Mouse (Mus musculus) kidney, adult 2 months (tissue): ENCODE measurements around the gene Fam160a1. TPM values are rescaled to one million over a fixed set of nuclear protein-coding genes. Genes with fewer than 3 reads are reported as not detected.

Experiments used
- DNase-seq: peaks from one replicate; pipeline ENCODE4 v3.0.0; 2021
- H3K27ac ChIP-seq: fragments of 200-500 bp; 2 replicates; pipeline ENCODE4 v1.5.1; 2012; ENCODE audit warnings: low read depth, low read length, control low read depth, inconsistent platforms; ENCODE audit not compliant: insufficient read depth
- H3K27me3 ChIP-seq: fragments of 200-500 bp; replicated peaks from 2 replicates; pipeline ENCODE4 v1.6.1; 2012; ENCODE audit warnings: mild to moderate bottlenecking, moderate library complexity, low read length, inconsistent platforms; ENCODE audit not compliant: control insufficient read depth, insufficient read depth
- H3K36me3 ChIP-seq: fragments of 200-500 bp; 2 replicates; pipeline ENCODE4 v1.6.1; 2012; ENCODE audit warnings: mild to moderate bottlenecking, moderate library complexity, low read length, inconsistent platforms; ENCODE audit not compliant: control insufficient read depth, insufficient read depth
- H3K4me1 ChIP-seq: fragments of 200-500 bp; 2 replicates; pipeline ENCODE4 v1.6.1; 2011; ENCODE audit warnings: low read length; ENCODE audit not compliant: control insufficient read depth, insufficient read depth
- H3K4me3 ChIP-seq: fragments of 200-500 bp; 2 replicates; pipeline ENCODE4 v1.5.1; 2011; ENCODE audit warnings: mild to moderate bottlenecking, low read depth, low read length, control low read depth; ENCODE audit not compliant: insufficient read depth
- CTCF ChIP-seq: fragments of 200-500 bp; conservative IDR thresholded peaks from 2 replicates; pipeline ENCODE4 v1.5.1; 2011; ENCODE audit warnings: low read depth, mild to moderate bottlenecking, control low read depth, low read length, moderate library complexity, mixed read lengths; ENCODE audit not compliant: insufficient read depth, insufficient read length
- POLR2A ChIP-seq: fragments of 200-500 bp; IDR thresholded peaks from one replicate; pipeline ENCODE4 v1.6.1; 2011; ENCODE audit warnings: low read depth, low read length, control low read depth
- WGBS: fragments of 180-500 bp; shearing (Covaris S2); methylation state at CpG from one replicate; pipeline ENCODE4 v1.1.7; 2018; 5-methylcytosine and 5-hydroxymethylcytosine counted together
- polyA plus RNA-seq: library from polyadenylated mRNA; depleted of rRNA; stranded (reverse); fragments of >200 nt; gene quantifications from 2 replicates; pipeline ENCODE4 v1.2.3, GENCODE M21; 2012

Fam160a1 gene
- polyA plus RNA-seq, 1 experiment, result 8.5 TPM

GRCm38 (mm10) chr3:85793166-85793565 lies 23.9 kb downstream of the Fam160a1 start:
- Histone ChIP-seq H3K27ac (no peak overlapping the region), H3K27me3 (no peaks in the 10 kb centered on the region), H3K36me3 (no peaks in the 10 kb centered on the region), H3K4me1 (no peaks in the 10 kb centered on the region), H3K4me3 (no peak overlapping the region)
- 35% methylated on average over 1 of the region's 1 CpGs for WGBS
- TF ChIP-seq CTCF, result no peak
- no peak for DNase-seq

DNA sequence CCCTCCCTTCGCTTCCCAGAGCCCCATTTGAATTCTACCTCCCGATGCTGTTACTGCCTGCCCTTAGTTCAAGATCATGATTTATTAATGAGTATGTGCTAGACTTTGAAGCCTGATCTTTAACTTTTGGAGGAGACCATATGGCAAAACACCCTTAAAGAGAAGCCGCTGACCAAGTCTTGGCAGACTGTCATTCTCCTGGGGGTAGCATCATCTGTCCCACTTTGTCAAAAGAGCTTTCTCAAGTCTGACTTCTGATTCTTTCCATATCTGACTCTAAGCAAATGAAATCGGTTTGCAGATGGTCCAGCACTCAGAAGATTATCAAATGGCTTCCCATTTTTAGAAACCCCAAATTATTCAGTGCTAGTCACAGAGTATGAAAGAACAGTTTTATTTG lies 27.3 kb downstream of the Fam160a1 start:
- H3K36me3 ChIP-seq, result no peaks in the 10 kb centered on the region
- H3K4me3 ChIP-seq, result no peak overlapping the region
- no peak for TF ChIP-seq POLR2A
- TF ChIP-seq CTCF, result no peak
- WGBS, result 53% methylated on average over 4 of the region's 4 CpGs
- H3K4me1 ChIP-seq, result peaks cover 3% of the 10 kb centered on the region; the same call in 1 of the 2 replicates
- no peaks in the 10 kb centered on the region for H3K27me3 ChIP-seq
- H3K27ac ChIP-seq, result no peak overlapping the region
- DNase-seq, result no peak

GRCm38 (mm10) chr3:85786501-85786900 lies 30.6 kb downstream of the Fam160a1 start:
- no peak overlapping the region for H3K27ac ChIP-seq
- 38% methylated on average over 8 of the region's 8 CpGs for WGBS
- TF ChIP-seq POLR2A, result no peak
- TF ChIP-seq CTCF, result no peak
- no peak overlapping the region for H3K4me3 ChIP-seq
- H3K27me3 ChIP-seq, result no peaks in the 10 kb centered on the region
- no peaks in the 10 kb centered on the region for H3K36me3 ChIP-seq
- peaks cover 3% of the 10 kb centered on the region; the same call in 1 of the 2 replicates for H3K4me1 ChIP-seq
- DNase-seq, result peak; percentile 56

DNA sequence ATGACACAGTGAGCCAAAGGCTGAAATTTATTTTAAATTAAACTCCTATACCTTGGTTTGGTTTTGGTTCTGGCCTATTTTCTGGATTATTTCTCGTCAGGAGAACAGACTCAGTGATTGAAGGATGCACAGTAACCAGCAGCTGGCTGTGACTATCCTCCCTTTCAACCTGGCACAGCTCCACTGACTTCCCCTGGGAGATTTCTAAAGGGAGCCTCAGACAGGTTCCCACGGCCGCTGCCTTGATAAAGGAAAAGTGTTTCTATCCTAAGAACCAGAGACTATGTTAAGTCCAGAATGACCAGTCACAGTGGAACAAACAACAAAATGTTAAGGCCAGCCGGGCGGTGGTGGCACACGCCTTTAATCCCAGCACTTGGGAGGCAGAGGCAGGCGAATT lies 36.2 kb downstream of the Fam160a1 start:
- H3K4me1 ChIP-seq, result peaks cover 5% of the 10 kb centered on the region
- H3K27me3 ChIP-seq, result no peaks in the 10 kb centered on the region
- TF ChIP-seq POLR2A, result no peak
- TF ChIP-seq CTCF, result no peak
- H3K27ac ChIP-seq, result no peak overlapping the region
- DNase-seq, result no peak
- no peak overlapping the region for H3K4me3 ChIP-seq
- 75% methylated on average over 7 of the region's 7 CpGs for WGBS
- H3K36me3 ChIP-seq, result no peaks in the 10 kb centered on the region

DNA sequence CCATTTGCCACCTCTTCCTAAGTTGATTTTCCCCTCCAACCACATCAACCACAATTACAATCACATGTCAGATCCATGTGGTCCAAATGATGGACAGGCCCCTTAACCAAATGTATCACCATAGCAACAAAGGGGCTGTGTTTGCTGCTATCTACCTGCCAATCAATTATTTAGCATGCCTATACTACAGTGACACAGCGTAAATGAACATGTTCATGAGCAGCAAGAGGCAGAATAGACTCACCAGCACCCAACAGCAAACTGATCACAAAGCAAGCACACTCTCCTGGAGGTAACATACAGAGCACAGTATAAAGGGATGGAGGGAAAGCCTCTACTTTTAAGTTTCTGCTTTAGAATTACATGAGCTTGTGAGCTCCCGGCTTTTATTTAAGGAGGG lies 36.8 kb downstream of the Fam160a1 start:
- Histone ChIP-seq H3K4me1 (peaks cover 5% of the 10 kb centered on the region), H3K4me3 (no peak overlapping the region), H3K27ac (no peak overlapping the region), H3K36me3 (no peaks in the 10 kb centered on the region), H3K27me3 (no peaks in the 10 kb centered on the region)
- DNase-seq, result no peak
- whole genome bisulfite sequencing, result 68% methylated on average over 2 of the region's 2 CpGs
- TF ChIP-seq CTCF (no peak), POLR2A (no peak)

DNA sequence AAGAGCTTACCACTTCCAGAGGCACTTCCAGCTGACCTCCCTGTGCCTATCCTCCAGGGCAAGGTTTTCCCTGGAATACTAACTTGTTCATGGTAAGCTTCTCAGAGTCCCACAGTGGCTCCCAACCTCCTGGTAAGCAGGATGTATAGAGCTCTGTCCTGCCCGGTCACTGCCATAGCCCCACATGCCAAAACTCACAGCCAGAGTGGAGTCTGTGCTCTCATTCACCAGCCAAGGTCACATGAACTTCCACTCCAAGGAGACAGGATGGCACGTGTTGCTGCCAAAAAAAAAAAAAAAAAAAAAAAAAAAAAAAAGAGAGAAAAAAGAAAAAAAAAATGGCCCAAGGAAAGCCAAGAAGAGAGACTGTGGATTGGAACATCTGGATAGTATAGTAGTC lies 39.2 kb downstream of the Fam160a1 start:
- H3K27me3 ChIP-seq, result no peaks in the 10 kb centered on the region
- H3K4me3 ChIP-seq, result no peak overlapping the region
- H3K36me3 ChIP-seq, result no peaks in the 10 kb centered on the region
- TF ChIP-seq CTCF (no peak), POLR2A (no peak)
- no peak for DNase-seq
- WGBS, result 42% methylated on average over 2 of the region's 2 CpGs
- H3K27ac ChIP-seq, result peak overlapping the region; percentile 35; the same call in 1 of the 2 replicates
- peaks cover 5% of the 10 kb centered on the region for H3K4me1 ChIP-seq

- H3K4me1 ChIP-seq, result peaks cover 5% of the 10 kb centered on the region
- 56% methylated on average over 4 of the region's 4 CpGs for WGBS
- no peaks in the 10 kb centered on the region for H3K36me3 ChIP-seq
- no peak overlapping the region for H3K4me3 ChIP-seq
- DNase-seq, result no peak
- TF ChIP-seq POLR2A (no peak), CTCF (no peak)
- no peaks in the 10 kb centered on the region for H3K27me3 ChIP-seq
- peak overlapping the region; percentile 41; the same call in 1 of the 2 replicates for H3K27ac ChIP-seq
Measured at GRCm38 (mm10) chr3:85777356-85777755, 39.7 kb downstream of the Fam160a1 start.

DNA sequence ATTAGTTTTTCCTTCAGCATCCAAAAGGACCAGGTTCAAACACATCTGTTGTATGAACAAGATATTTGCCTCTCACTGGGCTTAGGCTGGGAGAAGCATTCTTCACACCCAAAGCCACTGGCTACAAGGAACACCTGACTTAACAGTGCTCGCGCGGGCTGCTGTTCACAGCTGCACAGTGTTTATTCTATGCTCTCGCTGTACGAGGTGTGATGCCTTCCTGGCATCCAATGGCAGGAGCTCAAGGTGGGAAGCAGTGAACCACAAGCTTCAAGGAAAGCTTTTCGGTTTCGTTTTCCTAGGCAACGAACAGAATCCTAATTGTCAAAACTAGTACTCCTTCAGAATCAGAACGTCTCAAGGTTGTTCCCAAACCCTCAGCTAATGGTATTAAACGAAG lies 40.4 kb downstream of the Fam160a1 start:
- Histone ChIP-seq H3K27me3 (no peaks in the 10 kb centered on the region), H3K27ac (peak overlapping the region; percentile 41; the same call in 1 of the 2 replicates), H3K4me1 (peaks cover 5% of the 10 kb centered on the region), H3K4me3 (peak overlapping the region; percentile 18; the same call in 1 of the 2 replicates), H3K36me3 (no peaks in the 10 kb centered on the region)
- TF ChIP-seq CTCF (no peak), POLR2A (no peak)
- DNase-seq, result peak; percentile 34
- 25% methylated on average over 10 of the region's 10 CpGs for WGBS
